Mouse (Mus musculus) retina, postnatal 7 days (tissue): ENCODE data around the gene Prkab2.

Experiments
- DNase-seq: peaks from one replicate; pipeline ENCODE4 v3.0.0-alpha.2; 2012; ENCODE audit warnings: low read depth, low spot score

Gene Prkab2

GRCm38 (mm10) chr3:97691443-97692017 lies 33.5 kb downstream of the Prkab2 start:
- DNase-seq, result no peak

GRCm38 (mm10) chr3:97693806-97694205 lies 35.8 kb downstream of the Prkab2 start:
- no peak for DNase-seq

GRCm38 (mm10) chr3:97696866-97697265 lies 38.9 kb downstream of the Prkab2 start:
- DNase-seq, result no peak

GRCm38 (mm10) chr3:97697291-97697690 lies 39.3 kb downstream of the Prkab2 start:
- no peak for DNase-seq

GRCm38 (mm10) chr3:97699061-97699460 lies 41.1 kb downstream of the Prkab2 start:
- DNase-seq, result no peak

GRCm38 (mm10) chr3:97701198-97701597 lies 43.2 kb downstream of the Prkab2 start:
- DNase-seq, result no peak

- DNase-seq, result no peak
Measured at GRCm38 (mm10) chr3:97702448-97703080, 44.6 kb downstream of the Prkab2 start.

DNA sequence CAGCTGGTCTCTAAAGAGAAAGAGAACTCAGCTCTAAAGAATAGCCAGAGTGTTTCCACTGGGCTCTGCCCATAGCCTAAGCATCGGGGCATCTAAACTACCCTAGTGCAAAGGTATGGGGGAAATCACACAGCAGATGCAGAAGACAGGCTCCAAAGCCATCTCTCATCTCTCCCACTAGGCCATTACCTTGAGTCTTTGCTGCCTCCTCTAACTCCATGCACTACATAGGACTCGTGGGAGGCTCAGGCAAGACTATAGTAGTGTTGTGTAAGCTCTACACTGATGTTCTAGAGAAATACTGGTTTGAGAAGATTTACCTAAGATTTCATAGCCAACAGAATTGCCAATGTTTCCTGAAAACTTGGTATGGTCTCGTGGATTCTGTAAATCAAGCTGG lies 47.5 kb downstream of the Prkab2 start:
- DNase-seq, result no peak

GRCm38 (mm10) chr3:97706561-97706960 lies 48.6 kb downstream of the Prkab2 start:
- no peak for DNase-seq

DNA sequence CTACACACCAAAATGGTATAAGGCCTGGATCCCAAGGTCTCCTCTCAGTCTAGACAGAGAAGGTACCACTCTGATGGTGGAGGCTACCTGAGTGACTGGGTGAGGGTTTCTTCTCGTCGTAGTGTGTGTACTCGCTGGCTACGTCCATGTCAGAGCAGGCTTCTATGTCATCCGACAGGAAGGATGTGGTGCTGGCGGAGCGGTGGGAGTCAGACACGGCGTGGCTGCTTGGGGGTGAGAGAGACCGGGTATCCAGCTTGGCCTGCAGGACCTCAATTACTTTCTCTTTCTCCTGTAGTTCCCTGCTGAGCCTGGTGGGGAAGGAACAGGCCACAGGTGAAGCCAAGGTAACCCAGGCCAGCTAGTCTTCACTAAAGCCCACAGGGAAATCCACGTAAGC lies 52.1 kb downstream of the Prkab2 start:
- DNase-seq, result no peak

GRCm38 (mm10) chr3:97710881-97711280 lies 52.9 kb downstream of the Prkab2 start:
- DNase-seq, result no peak

- DNase-seq, result no peak
Measured at GRCm38 (mm10) chr3:97715922-97716321, 57.9 kb downstream of the Prkab2 start.

DNA sequence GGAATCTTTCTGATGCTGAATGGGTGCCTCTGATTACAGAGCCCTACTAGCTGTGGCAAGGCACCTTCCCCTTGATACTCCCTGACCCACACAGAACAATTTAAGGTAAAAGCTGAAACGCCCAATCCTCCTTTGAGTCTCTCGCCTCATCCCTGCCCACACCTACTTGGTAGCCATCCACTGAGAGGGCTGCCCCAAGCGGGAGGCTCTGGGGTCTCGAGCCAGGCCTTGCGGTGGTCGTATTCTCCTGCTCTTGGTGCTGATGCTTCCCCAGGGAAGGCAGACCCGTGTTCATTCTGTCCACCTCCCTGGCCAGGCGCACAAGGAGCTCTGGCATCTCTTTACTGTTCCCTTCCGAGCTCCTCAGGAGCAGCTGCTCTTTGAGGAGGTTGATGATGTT lies 61.1 kb downstream of the Prkab2 start:
- no peak for DNase-seq
